Mouse (Mus musculus) ES-E14 (cell line): ENCODE data around the gene Pla1a.

Experiments used
- CHD2 ChIP-seq: IDR thresholded peaks from 2 replicates; pipeline ENCODE4 v1.6.1; 2014; ENCODE audit warnings: mild to moderate bottlenecking, low read depth, low read length, inconsistent platforms
- HCFC1 ChIP-seq: IDR thresholded peaks from 2 replicates; pipeline ENCODE4 v1.6.1; 2012; ENCODE audit warnings: low read length, inconsistent platforms, borderline replicate concordance; ENCODE audit not compliant: insufficient read depth
- MAFK ChIP-seq: IDR thresholded peaks from 2 replicates; pipeline ENCODE4 v1.6.1; 2014; ENCODE audit warnings: mild to moderate bottlenecking, low read depth, low read length, inconsistent platforms; ENCODE audit not compliant: insufficient read depth
- ZC3H11A ChIP-seq: IDR thresholded peaks from 2 replicates; pipeline ENCODE4 v1.6.1; 2012; ENCODE audit warnings: low read depth, mild to moderate bottlenecking, inconsistent platforms, low read length, borderline replicate concordance
- ZNF384 ChIP-seq: IDR thresholded peaks from 2 replicates; pipeline ENCODE4 v1.6.1; 2012; ENCODE audit warnings: low read depth, low read length, inconsistent platforms

DNA sequence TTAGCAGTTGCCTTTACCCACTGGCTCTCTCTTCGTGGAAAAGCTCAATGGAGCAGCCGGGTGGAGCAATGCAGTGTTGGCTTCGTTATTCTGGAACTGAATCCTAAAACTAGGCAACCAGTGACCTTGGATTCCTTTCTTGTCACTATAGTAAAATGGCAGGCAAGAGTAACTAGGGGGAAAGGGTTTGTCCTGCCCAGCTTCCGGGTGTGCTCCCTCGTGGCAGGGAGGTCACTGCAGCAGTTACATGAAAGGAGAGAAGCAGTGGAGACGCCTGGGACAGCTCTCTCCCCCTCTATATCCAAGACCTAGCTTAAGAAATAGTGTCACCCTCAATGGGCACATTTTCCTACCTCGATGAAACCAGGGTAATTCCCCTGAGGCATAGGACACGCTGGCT, 36.5 kb upstream of the Pla1a start:
- no peak for TF ChIP-seq ZC3H11A
- no peak for TF ChIP-seq CHD2
- no peak for TF ChIP-seq MAFK
- TF ChIP-seq ZNF384, result no peak
- TF ChIP-seq HCFC1, result no peak
